Mouse (Mus musculus) embryonic fibroblast, embryonic 13.5 days (primary cell): ENCODE measurements around the gene Cdc14a.

Experiments used
- CTCF ChIP-seq: IDR thresholded peaks from 2 replicates; pipeline ENCODE4 v1.5.1; 2011; ENCODE audit warnings: mild to moderate bottlenecking, control low read depth, low read length, moderate library complexity, borderline replicate concordance; ENCODE audit not compliant: insufficient read depth
- POLR2A ChIP-seq: IDR thresholded peaks from 2 replicates; pipeline ENCODE4 v1.6.1; 2011; ENCODE audit warnings: low read depth, mild to moderate bottlenecking, control low read depth, low read length, moderate library complexity

GRCm38 (mm10) chr3:116389500-116390470, 34.0 kb downstream of the Cdc14a start:
- TF ChIP-seq CTCF (no peak), POLR2A (no peak)
